Mouse (Mus musculus) myocyte (in vitro differentiated cells): Measurements from ENCODE around the gene Chpf2. TPM values are rescaled to one million over a fixed set of nuclear protein-coding genes. Genes with fewer than 3 reads are reported as not detected.

Source experiments
- H3K27me3 ChIP-seq: one replicate; pipeline ENCODE4 v1.6.1; 2011; ENCODE audit not compliant: control insufficient read depth, insufficient read depth, insufficient read length
- H3K36me3 ChIP-seq: one replicate; pipeline ENCODE4 v1.6.1; 2011; ENCODE audit not compliant: control insufficient read depth, insufficient read depth
- H3K4me2 ChIP-seq: one replicate; pipeline ENCODE4 v1.6.1; 2011; ENCODE audit warnings: low read depth, control low read depth
- H3K4me3 ChIP-seq: one replicate; pipeline ENCODE4 v1.5.1; 2011; ENCODE audit warnings: mild to moderate bottlenecking, control low read depth, moderate library complexity
- H3K79me2 ChIP-seq: one replicate; pipeline ENCODE4 v1.6.1; 2011; ENCODE audit not compliant: control insufficient read depth, insufficient read depth
- H3ac ChIP-seq: one replicate; pipeline ENCODE4 v1.6.1; 2011; ENCODE audit not compliant: control insufficient read depth, insufficient read length
- CEBPB ChIP-seq: IDR thresholded peaks from 2 replicates; pipeline ENCODE4 v1.6.1; 2011; ENCODE audit warnings: mild to moderate bottlenecking, moderate library complexity; ENCODE audit not compliant: poor library complexity, insufficient read depth, severe bottlenecking
- E2F4 ChIP-seq: IDR thresholded peaks from one replicate; pipeline ENCODE4 v1.6.1; 2011; ENCODE audit warnings: mild to moderate bottlenecking, control low read depth, moderate library complexity; ENCODE audit not compliant: insufficient read depth
- MAX ChIP-seq: IDR thresholded peaks from one replicate; pipeline ENCODE4 v1.6.1; 2011; ENCODE audit warnings: low read depth, mild to moderate bottlenecking, control low read depth
- MYOD1 ChIP-seq, 3 experiments: IDR thresholded peaks; one replicate each; pipeline ENCODE4 v1.6.1; 2011; ENCODE audit warnings: control low read depth in 2 of 3, low read depth in 2 of 3, mild to moderate bottlenecking in 2 of 3, moderate library complexity in 1 of 3; ENCODE audit not compliant: insufficient read length in 2 of 3, control insufficient read depth in 1 of 3
- MYOG ChIP-seq, 3 experiments: IDR thresholded peaks; one replicate each; pipeline ENCODE4 v1.6.1; 2011; ENCODE audit warnings: control low read depth in 2 of 3, low read depth in 2 of 3, mild to moderate bottlenecking in 2 of 3; ENCODE audit not compliant: insufficient read length in 2 of 3, control insufficient read depth in 1 of 3, insufficient read depth in 1 of 3
- POLR2A ChIP-seq: IDR thresholded peaks from one replicate; pipeline ENCODE4 v1.6.1; 2011; ENCODE audit warnings: low read depth, mild to moderate bottlenecking, control low read depth, moderate library complexity; ENCODE audit not compliant: insufficient read length
- POLR2AphosphoS2 ChIP-seq: IDR thresholded peaks from one replicate; pipeline ENCODE4 v1.6.1; 2011; ENCODE audit warnings: low read depth, control low read depth; ENCODE audit not compliant: insufficient read length
- REST ChIP-seq: IDR thresholded peaks from one replicate; pipeline ENCODE4 v1.6.1; 2011; ENCODE audit warnings: mild to moderate bottlenecking, control low read depth, moderate library complexity; ENCODE audit not compliant: insufficient read depth, insufficient read length
- TCF12 ChIP-seq: IDR thresholded peaks from one replicate; pipeline ENCODE4 v1.6.1; 2011; ENCODE audit warnings: mild to moderate bottlenecking, control low read depth; ENCODE audit not compliant: poor library complexity, insufficient read depth, severe bottlenecking
- TCF3 ChIP-seq: IDR thresholded peaks from one replicate; pipeline ENCODE4 v1.6.1; 2011; ENCODE audit warnings: low read depth, control low read depth; ENCODE audit not compliant: insufficient read length
- USF1 ChIP-seq: IDR thresholded peaks from one replicate; pipeline ENCODE4 v1.6.1; 2011; ENCODE audit warnings: low read depth, mild to moderate bottlenecking, control low read depth, moderate library complexity
- polyA plus RNA-seq: library from polyadenylated mRNA; unstranded; fragments of >200 nt; fragmentation: generic; extraction: Trizol; gene quantifications from one replicate; pipeline ENCODE4 v1.2.1, GENCODE M21; 2012; ENCODE audit warnings: missing spikeins

Gene Chpf2
- polyA plus RNA-seq, 1 experiment, result 39.5 TPM

DNA sequence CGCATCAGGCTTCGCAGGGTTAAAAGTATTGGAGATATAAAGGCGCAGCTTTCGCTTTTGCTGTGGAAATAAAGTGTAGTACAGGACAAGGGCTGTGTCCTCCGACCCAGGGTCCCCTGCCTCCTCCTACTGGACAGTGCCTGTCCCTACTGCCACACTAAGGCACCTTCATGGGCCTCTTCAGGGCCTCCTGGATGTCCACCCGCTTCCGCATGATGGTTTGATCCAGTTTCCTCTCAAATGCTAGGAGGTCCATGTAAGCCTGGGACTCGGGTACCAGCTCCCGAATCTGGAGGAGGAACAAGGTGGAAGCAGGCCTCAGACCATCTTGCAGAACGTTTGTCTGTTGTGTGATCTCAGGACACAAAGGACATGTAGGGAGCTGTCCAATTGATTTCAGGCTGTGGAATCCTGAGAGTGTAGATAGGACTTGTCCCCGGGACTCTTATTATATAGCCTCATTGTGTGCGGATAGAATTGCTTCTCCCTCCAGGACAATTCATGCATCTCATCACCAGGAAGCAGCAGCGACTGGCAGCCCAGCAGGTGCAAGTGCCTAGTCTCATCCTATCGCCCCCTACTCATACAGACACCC is 9.3 kb downstream of the Chpf2 start:
- Histone ChIP-seq H3K4me2 (no peak overlapping the region), H3ac (no peak overlapping the region), H3K36me3 (peaks cover 4% of the 10 kb centered on the region), H3K27me3 (no peaks in the 10 kb centered on the region), H3K79me2 (peaks cover 10% of the 10 kb centered on the region), H3K4me3 (no peak overlapping the region)
- TF ChIP-seq USF1 (no peak), CEBPB (no peak), POLR2AphosphoS2 (no peak)

DNA sequence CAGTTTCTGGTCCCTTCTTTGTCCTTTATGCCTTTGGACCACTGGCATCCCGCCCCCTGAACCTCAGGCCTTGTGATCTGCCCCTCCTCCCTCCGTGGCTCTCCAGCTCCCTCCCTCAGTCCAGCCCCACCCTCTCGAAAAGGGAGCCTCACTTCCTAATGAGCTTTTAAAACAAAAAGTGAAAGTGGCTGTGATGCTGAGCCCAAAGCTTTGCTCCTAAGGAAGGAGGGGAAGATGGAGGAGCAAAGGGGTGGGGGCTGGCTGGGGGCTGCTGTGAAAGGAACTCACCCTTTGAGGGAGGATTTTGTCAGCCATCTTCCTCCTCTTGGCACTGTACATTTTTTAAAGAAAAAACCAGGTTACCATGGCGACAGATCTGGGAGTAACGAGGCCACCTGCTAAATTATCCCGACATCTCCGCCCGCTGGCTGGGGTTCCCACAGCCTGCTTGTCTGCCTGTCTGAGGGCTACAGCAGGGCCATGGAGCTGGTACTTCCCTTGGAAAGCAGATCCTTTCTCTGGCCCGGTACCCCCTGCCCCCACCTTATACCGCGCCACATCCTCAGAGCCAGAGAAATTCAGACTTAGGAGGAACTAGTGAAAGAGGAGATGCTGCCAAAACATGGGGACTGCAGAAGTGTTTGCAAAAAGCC is 10.1 kb downstream of the Chpf2 start:
- Histone ChIP-seq H3K27me3 (no peaks in the 10 kb centered on the region), H3ac (no peak overlapping the region), H3K4me3 (no peak overlapping the region), H3K36me3 (peaks cover 4% of the 10 kb centered on the region), H3K4me2 (peak overlapping the region; percentile 53), H3K79me2 (peaks cover 10% of the 10 kb centered on the region)
- TF ChIP-seq TCF3, result no peak
- no peak for TF ChIP-seq USF1
- no peak for TF ChIP-seq CEBPB
- TF ChIP-seq POLR2A, result no peak

DNA sequence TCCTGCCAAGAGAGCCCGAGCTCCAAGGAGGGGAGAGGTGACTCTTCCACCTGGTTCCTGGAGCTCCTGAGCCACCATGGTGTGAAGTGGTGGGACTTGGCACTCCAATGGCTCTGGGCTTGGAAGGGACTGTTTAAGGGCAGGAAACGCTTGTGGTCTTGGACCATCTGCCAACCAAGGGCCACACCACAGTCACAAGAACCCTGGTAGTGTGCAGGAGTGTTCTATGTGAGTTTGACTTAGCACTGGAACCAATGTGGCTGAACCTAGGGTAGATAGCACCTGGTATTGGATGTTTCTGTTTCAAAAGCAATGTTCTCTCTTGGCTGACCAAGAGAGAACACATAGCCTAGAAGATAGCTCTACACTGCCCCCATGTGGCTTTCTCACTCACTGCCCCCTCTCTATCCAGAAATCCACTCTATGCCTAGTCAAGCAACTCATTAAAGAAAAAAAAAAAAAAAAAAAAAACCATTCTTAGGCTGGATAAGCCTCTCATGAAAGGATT is 10.7 kb downstream of the Chpf2 start:
- no peak overlapping the region for H3ac ChIP-seq
- peaks cover 4% of the 10 kb centered on the region for H3K36me3 ChIP-seq
- H3K4me3 ChIP-seq, result no peak overlapping the region
- H3K4me2 ChIP-seq, result peak overlapping the region; percentile 53
- H3K27me3 ChIP-seq, result no peaks in the 10 kb centered on the region
- H3K79me2 ChIP-seq, result peaks cover 10% of the 10 kb centered on the region
- TF ChIP-seq TCF12, result no peak
- no peak for TF ChIP-seq MAX
- TF ChIP-seq POLR2AphosphoS2, result peak; percentile 58
- no peak for TF ChIP-seq CEBPB
- TF ChIP-seq REST, result no peak

DNA sequence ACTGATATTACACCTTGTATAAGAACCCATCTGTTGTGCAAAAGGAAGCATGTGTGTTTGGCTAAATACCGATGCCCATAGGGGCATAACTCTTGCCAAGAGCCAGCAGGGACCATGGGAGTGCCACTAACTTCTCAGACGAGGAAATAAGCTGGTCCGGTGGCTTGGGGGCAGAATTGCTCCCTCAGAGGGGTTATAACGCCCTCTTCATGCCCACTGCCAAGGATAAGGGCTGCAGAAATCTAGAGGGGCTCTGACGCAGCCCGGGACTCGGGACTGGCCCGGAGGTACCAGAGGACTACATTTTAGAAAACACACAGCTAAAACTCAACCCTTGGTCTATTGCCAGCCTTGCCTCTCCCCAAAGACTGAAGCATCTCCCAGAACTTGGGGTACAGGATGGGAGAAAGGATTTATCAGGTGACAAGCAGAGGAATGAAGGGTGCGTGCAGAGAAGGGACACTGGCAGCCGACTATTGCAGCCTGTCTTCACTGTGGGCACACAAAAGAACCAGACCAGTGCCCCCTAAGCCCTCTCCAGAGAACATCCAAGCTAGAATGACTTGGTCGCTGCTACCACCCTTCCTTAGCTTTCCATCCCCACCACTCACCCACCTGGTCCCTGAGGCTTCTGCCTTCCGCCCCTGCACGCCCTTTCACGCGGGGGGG is 11.5 kb downstream of the Chpf2 start:
- TF ChIP-seq POLR2AphosphoS2 (peak; percentile 65), MAX (no peak)
- no peaks in the 10 kb centered on the region for H3K36me3 ChIP-seq
- peak overlapping the region; percentile 95 for H3K4me2 ChIP-seq
- peak overlapping the region; percentile 15 for H3K4me3 ChIP-seq
- H3ac ChIP-seq, result peak overlapping the region; percentile 25
- peaks cover 10% of the 10 kb centered on the region for H3K79me2 ChIP-seq
- no peaks in the 10 kb centered on the region for H3K27me3 ChIP-seq

DNA sequence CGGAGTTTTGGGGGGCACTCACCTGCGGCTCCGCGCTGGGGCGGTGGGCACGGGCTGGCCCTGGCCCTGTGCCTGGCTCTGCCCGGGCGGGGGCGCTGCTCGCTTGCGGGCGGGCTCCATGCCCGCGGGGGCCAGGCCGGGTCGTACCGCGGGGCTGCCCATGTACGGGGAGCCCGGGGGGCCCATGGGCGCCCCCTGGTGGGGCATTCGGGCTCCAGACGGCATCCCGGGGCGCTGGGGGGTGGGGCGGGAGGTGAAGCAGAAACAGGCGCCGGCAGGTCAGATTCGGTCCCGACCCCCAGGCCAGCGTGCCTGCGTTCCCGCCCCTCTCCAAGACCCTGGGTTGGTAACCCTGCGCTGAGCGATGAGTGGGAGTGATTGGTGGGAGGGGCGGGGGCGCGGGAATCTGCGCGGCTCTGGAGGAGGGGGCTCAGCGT is 12.0 kb downstream of the Chpf2 start:
- Histone ChIP-seq H3K4me2 (peak overlapping the region; percentile 95), H3K27me3 (no peaks in the 10 kb centered on the region), H3ac (peak overlapping the region; percentile 25), H3K36me3 (no peaks in the 10 kb centered on the region), H3K79me2 (peaks cover 10% of the 10 kb centered on the region), H3K4me3 (peak overlapping the region; percentile 15)
- TF ChIP-seq MAX (no peak), TCF12 (no peak), MYOG (IDR thresholded peaks at IDR 0.05; ENCODE audit: control insufficient read depth in 1 of 3, insufficient read depth in 1 of 3, insufficient read length in 2 of 3, low read depth in 2 of 3) (no peak), MYOD1 (IDR thresholded peaks at IDR 0.05; ENCODE audit: control insufficient read depth in 1 of 3, insufficient read length in 2 of 3, low read depth in 2 of 3) (peak in 1 of 3 experiments; percentile 16), POLR2AphosphoS2 (no peak), CEBPB (no peak), TCF3 (no peak), REST (no peak), USF1 (no peak)

DNA sequence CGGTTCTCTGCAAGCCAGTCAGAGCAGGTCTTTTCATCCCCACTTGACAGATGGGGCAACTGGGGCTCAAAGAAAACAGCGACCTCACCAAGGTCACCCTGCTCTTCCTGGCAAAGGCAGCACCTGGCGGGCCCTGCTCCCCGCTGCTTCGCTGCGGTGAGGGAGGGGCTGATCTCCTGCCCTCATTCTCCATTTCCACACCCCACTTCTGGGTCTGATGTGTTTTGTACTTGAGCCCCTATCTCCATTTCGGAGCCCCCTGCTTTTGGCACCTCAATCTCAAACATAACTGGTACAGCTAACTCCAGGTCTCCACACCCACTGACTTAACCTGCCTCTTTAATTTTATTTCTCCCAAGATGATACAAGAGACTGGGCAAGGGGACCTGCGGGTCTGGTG is 12.6 kb downstream of the Chpf2 start:
- TF ChIP-seq MYOG (IDR thresholded peaks at IDR 0.05; ENCODE audit: control insufficient read depth in 1 of 3, insufficient read depth in 1 of 3, insufficient read length in 2 of 3, low read depth in 2 of 3) (no peak), E2F4 (no peak), MYOD1 (IDR thresholded peaks at IDR 0.05; ENCODE audit: control insufficient read depth in 1 of 3, insufficient read length in 2 of 3, low read depth in 2 of 3) (peak in 1 of 3 experiments; percentile 26)
- no peak overlapping the region for H3K4me3 ChIP-seq
- H3K4me2 ChIP-seq, result peak overlapping the region; percentile 95
- no peaks in the 10 kb centered on the region for H3K27me3 ChIP-seq
- no peak overlapping the region for H3ac ChIP-seq
- H3K79me2 ChIP-seq, result peaks cover 10% of the 10 kb centered on the region
- H3K36me3 ChIP-seq, result no peaks in the 10 kb centered on the region
